In the genomic region with DNA sequence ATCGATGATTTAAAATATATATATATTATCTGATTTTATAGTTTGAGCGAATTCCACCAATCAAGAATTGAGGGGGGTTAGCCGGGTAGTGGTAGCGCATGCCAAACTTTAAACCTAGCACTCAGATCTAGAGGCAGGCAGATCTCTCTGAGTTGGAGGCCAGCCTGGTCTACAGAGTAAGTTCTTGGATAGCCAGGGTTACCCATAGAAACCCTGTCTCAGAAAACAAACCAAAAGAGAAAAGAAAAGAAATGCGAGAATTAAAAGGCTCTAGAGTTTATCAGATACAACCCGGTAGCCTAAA, we compare ENCODE assay signal across 8 mouse cellular contexts. TPM values are rescaled to one million over a fixed set of nuclear protein-coding genes. Genes with fewer than 3 reads are reported as not detected.
DNase-seq lines count a peak whose midpoint lies in the region; ATAC-seq lines count a peak whose summit lies in the region.

No protein-coding gene starts in this region.

- H3K36me3 ChIP-seq in limb, embryonic 15.5 days: peaks cover 8% of the 10 kb centered on the region

- no peak for ATAC-seq in limb, embryonic 15.5 days (ENCODE audit: insufficient number of reproducible peaks, low FRiP score, low TSS enrichment, low read depth)

- H3K9me3 ChIP-seq in limb, embryonic 15.5 days: no peaks in the 10 kb centered on the region

- WGBS in limb, embryonic 15.5 days: 26% methylated on average over 6 of the region's 6 CpGs

- H3K27ac ChIP-seq in limb, embryonic 15.5 days: peak overlapping the region; percentile 72; the same call in 1 of the 2 replicates

- no peaks in the 10 kb centered on the region for H3K27me3 ChIP-seq in limb, embryonic 15.5 days

- H3K4me1 ChIP-seq in limb, embryonic 15.5 days: peaks cover 3% of the 10 kb centered on the region; the same call in 1 of the 2 replicates

- peak; percentile 43 for DNase-seq in cerebellum, adult 9-11 months
- no peak for DNase-seq in cerebellum, adult 8-10 months
- DNase-seq in thymus, postnatal 25 days: peak; percentile 3
- DNase-seq in thymus, adult 18-20 months: no peak
- no peak for DNase-seq in right cerebral cortex, adult 18-20 months
- DNase-seq in urinary bladder, postnatal 10 days (ENCODE audit: low spot score): no peak
- DNase-seq in urinary bladder, postnatal 25 days (ENCODE audit: low spot score): no peak

- peak overlapping the region; percentile 82 for H3K4me3 ChIP-seq in limb, embryonic 15.5 days

- 0 out of 2 replicates have a peak overlapping the region, but pooled peaks have one; percentile 44 for H3K9ac ChIP-seq in limb, embryonic 15.5 days

- peak overlapping the region; percentile 50 for H3K4me2 ChIP-seq in limb, embryonic 15.5 days

RNA-seq across cellular contexts. Expression of a gene that starts 0.7 kb away (rescaled TPM):
- 38.5 and 38.9 TPM in 2 replicates for polyA plus RNA-seq in limb, embryonic 15.5 days (2015; fragmentation: Nextera tagmentation; extraction: Ambion mirVana)

RNA-seq across cellular contexts. Expression of a gene that starts 36.0 kb away (rescaled TPM):
- polyA plus RNA-seq in limb, embryonic 15.5 days (2015; fragmentation: Nextera tagmentation; extraction: Ambion mirVana): 297 and 325 TPM in 2 replicates

RNA-seq across cellular contexts. Expression of a gene that starts 47.1 kb away (rescaled TPM):
- polyA plus RNA-seq in limb, embryonic 15.5 days (2015; fragmentation: Nextera tagmentation; extraction: Ambion mirVana): 154 and 166 TPM in 2 replicates

Comparison
In these comparisons a context has a peak if more than half of its experiments do, and no peak if none do; other contexts are left out.
1. DNase-seq: peak in cerebellum, adult 9-11 months (single experiment) and thymus, postnatal 25 days (single experiment); none in cerebellum, adult 8-10 months (single experiment), thymus, adult 18-20 months (0 of 2), right cerebral cortex, adult 18-20 months (single experiment), urinary bladder, postnatal 10 days (single experiment) and urinary bladder, postnatal 25 days (single experiment).